Mouse (Mus musculus): ENCODE data around the gene Kit.

DNA sequence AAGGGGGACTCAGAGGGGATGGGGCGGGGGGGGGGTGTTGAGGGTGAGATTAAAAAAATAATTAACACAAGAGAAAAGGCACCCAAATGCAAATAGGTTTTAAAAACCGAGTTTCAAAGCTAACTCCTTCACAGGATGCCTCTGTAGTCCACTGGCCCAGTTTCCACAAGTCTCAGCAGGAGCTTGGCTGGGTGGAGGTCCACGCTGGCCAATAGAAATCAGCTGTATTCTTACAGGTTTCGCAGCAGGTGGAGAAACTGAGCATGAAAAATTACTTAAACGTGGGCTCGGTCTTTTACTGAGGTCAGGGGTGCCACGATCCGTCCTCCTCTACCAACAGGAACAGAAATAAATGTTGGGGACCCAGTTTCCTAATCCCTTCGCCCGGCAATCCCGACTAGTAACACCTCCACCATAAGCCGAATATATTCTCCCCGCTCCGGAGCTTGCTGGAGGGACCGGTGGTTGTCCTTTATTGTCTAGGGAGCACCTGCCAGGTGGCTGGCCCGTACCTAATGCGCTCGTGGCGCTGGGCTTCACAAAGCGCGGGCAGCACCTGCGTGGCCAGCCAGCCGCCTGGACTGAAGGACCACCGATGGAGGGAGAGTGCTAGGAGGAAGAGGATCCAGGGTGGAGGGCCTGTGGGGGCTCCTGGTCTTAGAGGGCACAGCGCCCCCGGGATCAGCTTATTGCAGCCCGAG lies 415 bp upstream of the Kit start:
- TF ChIP-seq POLR2A (IDR thresholded peaks at IDR 0.05; ENCODE audit: insufficient read length, low read depth) (no peak), POLR2AphosphoS2 (IDR thresholded peaks at IDR 0.05; ENCODE audit: insufficient read length, low read depth) (no peak), TCF3 (IDR thresholded peaks at IDR 0.05; ENCODE audit: insufficient read length, low read depth) (no peak), TCF12 (IDR thresholded peaks at IDR 0.05; ENCODE audit: insufficient read depth, poor library complexity, severe bottlenecking) (no peak), USF1 (IDR thresholded peaks at IDR 0.05; ENCODE audit: low read depth) (no peak)

Measured in myocyte (in vitro differentiated cells).